Mouse (Mus musculus) spleen, adult 18-20 months (tissue): Measurements from ENCODE around the gene Mfng.

Experiments used
- DNase-seq, 2 experiments: peaks; one replicate each; pipeline ENCODE4 v3.0.0; 2022; ENCODE audit warnings: mixed read lengths in 2 of 2

Gene Mfng

GRCm38 (mm10) chr15:78713751-78714150 lies 59.5 kb downstream of the Mfng start:
- DNase-seq = no peak

- DNase-seq = peak; percentile 36 to 38
Observed at GRCm38 (mm10) chr15:78712335-78713258, 60.7 kb downstream of the Mfng start.

GRCm38 (mm10) chr15:78711935-78712334 lies 61.3 kb downstream of the Mfng start:
- no peak for DNase-seq

GRCm38 (mm10) chr15:78710634-78711033 lies 62.6 kb downstream of the Mfng start:
- no peak for DNase-seq

- DNase-seq = no peak
Observed at GRCm38 (mm10) chr15:78709767-78710166, 63.5 kb downstream of the Mfng start.

- DNase-seq = no peak
Observed at GRCm38 (mm10) chr15:78706630-78707029, 66.6 kb downstream of the Mfng start.
